Mouse (Mus musculus): ENCODE results near the gene Prom1. TPM values are rescaled to one million over a fixed set of nuclear protein-coding genes. Genes with fewer than 3 reads are reported as not detected.

The Prom1 gene
- polyA plus RNA-seq, 2 experiments = 4.1 to 11.5 TPM

- no peak for ATAC-seq (ENCODE audit: insufficient read depth)
Observed at GRCm38 (mm10) chr5:43982896-43983295, 118.9 kb downstream of the Prom1 start.

DNA sequence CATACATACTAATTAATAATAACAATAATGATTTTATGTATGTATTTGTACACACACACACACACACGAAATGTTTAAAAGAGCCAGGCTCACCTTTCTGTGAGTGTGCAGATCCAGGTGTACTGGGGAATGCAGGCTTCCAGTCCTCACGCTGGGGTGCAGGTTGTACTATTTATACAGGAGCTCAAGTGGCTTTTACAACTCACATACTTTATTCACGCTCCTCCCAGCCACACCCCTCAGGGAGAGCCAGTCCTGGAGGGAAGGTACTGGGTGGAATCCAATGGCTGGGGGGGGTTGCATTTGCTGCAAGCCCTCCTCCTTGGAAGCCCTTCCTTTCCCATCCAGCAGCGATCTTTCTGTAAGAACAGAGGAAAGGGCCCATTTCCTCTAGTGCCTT, 120.2 kb downstream of the Prom1 start, which contains the start of gene Fgfbp1:
TSS of gene Fgfbp1 (minus strand) at position 160 of the 400 bp plus-strand sequence.
- H3K9ac ChIP-seq (replicated peaks) = no peak within 1 kb of the TSS
- no peak within 1 kb of the TSS for H3K27ac ChIP-seq
- no peak within 1 kb of the TSS for H3K4me2 ChIP-seq (ENCODE audit: low read depth)
- no peak within 1 kb of the TSS for H3K4me3 ChIP-seq (ENCODE audit: insufficient read depth in 1 of 2, low read depth in 2 of 2, low read length in 2 of 2)
- ATAC-seq (ENCODE audit: insufficient read depth) (no peak), DNase-seq (ENCODE audit: low read depth in 3 of 3, low spot score in 3 of 3) (no peak)
- no peaks in the 10 kb centered on the region for H3K9me3 ChIP-seq (ENCODE audit: control insufficient read depth, low read length)
- no peaks in the 10 kb centered on the region for H3K36me3 ChIP-seq (replicated peaks; ENCODE audit: control insufficient read depth, insufficient read depth, low read depth)
- TF ChIP-seq EP300 (IDR thresholded peaks at IDR 0.05; ENCODE audit: low read depth) (no peak), CTCF (IDR thresholded peaks at IDR 0.05; ENCODE audit: low read depth) (no peak)
- H3K4me1 ChIP-seq (replicated peaks; ENCODE audit: control insufficient read depth in 2 of 2, insufficient read depth in 2 of 2, low read length in 1 of 2) = no peaks in the 10 kb centered on the region
- 32% methylated on average over 4 of the region's 4 CpGs for WGBS (ENCODE audit: insufficient replicate concordance)
- H3K27me3 ChIP-seq (ENCODE audit: control insufficient read depth, insufficient read depth, low read length) = no peaks in the 10 kb centered on the region

More at GRCm38 (mm10) chr5:43982896-43983295, 118.9 kb downstream of the Prom1 start:
- Histone ChIP-seq H3K27ac (no peak overlapping the region), H3K9ac (replicated peaks) (no peak overlapping the region), H3K4me3 (ENCODE audit: insufficient read depth in 1 of 2, low read depth in 2 of 2, low read length in 2 of 2) (no peak overlapping the region), H3K4me1 (replicated peaks; ENCODE audit: control insufficient read depth in 2 of 2, insufficient read depth in 2 of 2, low read length in 1 of 2) (no peaks in the 10 kb centered on the region), H3K27me3 (ENCODE audit: control insufficient read depth, insufficient read depth, low read length) (no peaks in the 10 kb centered on the region), H3K36me3 (replicated peaks; ENCODE audit: control insufficient read depth, insufficient read depth, low read depth) (no peaks in the 10 kb centered on the region), H3K9me3 (ENCODE audit: control insufficient read depth, low read length) (no peaks in the 10 kb centered on the region), H3K4me2 (ENCODE audit: low read depth) (no peak overlapping the region)
- TF ChIP-seq EP300 (IDR thresholded peaks at IDR 0.05; ENCODE audit: low read depth) = no peak
- no peak for TF ChIP-seq CTCF (IDR thresholded peaks at IDR 0.05; ENCODE audit: low read depth)
- DNase-seq (ENCODE audit: low read depth in 3 of 3, low spot score in 3 of 3) = no peak
- 43% methylated on average over 1 of the region's 1 CpGs for WGBS (ENCODE audit: insufficient replicate concordance)

GRCm38 (mm10) chr5:43980397-43980796, 121.4 kb downstream of the Prom1 start:
- TF ChIP-seq CTCF (IDR thresholded peaks at IDR 0.05; ENCODE audit: low read depth) (no peak), EP300 (IDR thresholded peaks at IDR 0.05; ENCODE audit: low read depth) (no peak)
- Histone ChIP-seq H3K4me2 (ENCODE audit: low read depth) (no peak overlapping the region), H3K9ac (replicated peaks) (no peak overlapping the region), H3K4me1 (replicated peaks; ENCODE audit: control insufficient read depth in 2 of 2, insufficient read depth in 2 of 2, low read length in 1 of 2) (no peaks in the 10 kb centered on the region), H3K27ac (no peak overlapping the region), H3K27me3 (ENCODE audit: control insufficient read depth, insufficient read depth, low read length) (no peaks in the 10 kb centered on the region), H3K36me3 (replicated peaks; ENCODE audit: control insufficient read depth, insufficient read depth, low read depth) (no peaks in the 10 kb centered on the region), H3K9me3 (ENCODE audit: control insufficient read depth, low read length) (no peaks in the 10 kb centered on the region), H3K4me3 (ENCODE audit: insufficient read depth in 1 of 2, low read depth in 2 of 2, low read length in 2 of 2) (no peak overlapping the region)
- ATAC-seq (ENCODE audit: insufficient read depth) (no peak), DNase-seq (ENCODE audit: low read depth in 3 of 3, low spot score in 3 of 3) (no peak)
- WGBS (ENCODE audit: insufficient replicate concordance) = 55% methylated on average over 2 of the region's 2 CpGs

GRCm38 (mm10) chr5:43976821-43977561, 124.8 kb downstream of the Prom1 start:
- Histone ChIP-seq H3K9ac (replicated peaks) (no peak overlapping the region), H3K9me3 (ENCODE audit: control insufficient read depth, low read length) (no peaks in the 10 kb centered on the region), H3K4me3 (ENCODE audit: insufficient read depth in 1 of 2, low read depth in 2 of 2, low read length in 2 of 2) (no peak overlapping the region), H3K4me2 (ENCODE audit: low read depth) (no peak overlapping the region), H3K27ac (no peak overlapping the region), H3K36me3 (replicated peaks; ENCODE audit: control insufficient read depth, insufficient read depth, low read depth) (no peaks in the 10 kb centered on the region), H3K4me1 (replicated peaks; ENCODE audit: control insufficient read depth in 2 of 2, insufficient read depth in 2 of 2, low read length in 1 of 2) (no peaks in the 10 kb centered on the region), H3K27me3 (ENCODE audit: control insufficient read depth, insufficient read depth, low read length) (no peaks in the 10 kb centered on the region)
- 59% methylated on average over 1 of the region's 1 CpGs for WGBS (ENCODE audit: insufficient replicate concordance)
- no peak for ATAC-seq (ENCODE audit: insufficient read depth)
- no peak for DNase-seq (ENCODE audit: low read depth in 3 of 3, low spot score in 3 of 3)
- TF ChIP-seq CTCF (IDR thresholded peaks at IDR 0.05; ENCODE audit: low read depth) (no peak), EP300 (IDR thresholded peaks at IDR 0.05; ENCODE audit: low read depth) (no peak)

- no peak overlapping the region for H3K9ac ChIP-seq (replicated peaks)
- H3K4me1 ChIP-seq (replicated peaks; ENCODE audit: control insufficient read depth in 2 of 2, insufficient read depth in 2 of 2, low read length in 1 of 2) = no peaks in the 10 kb centered on the region
- H3K4me2 ChIP-seq (ENCODE audit: low read depth) = no peak overlapping the region
- no peak overlapping the region for H3K27ac ChIP-seq
- DNase-seq (ENCODE audit: low read depth in 3 of 3, low spot score in 3 of 3) (no peak), ATAC-seq (ENCODE audit: insufficient read depth) (no peak)
- H3K36me3 ChIP-seq (replicated peaks; ENCODE audit: control insufficient read depth, insufficient read depth, low read depth) = no peaks in the 10 kb centered on the region
- no peak overlapping the region for H3K4me3 ChIP-seq (ENCODE audit: insufficient read depth in 1 of 2, low read depth in 2 of 2, low read length in 2 of 2)
- no peaks in the 10 kb centered on the region for H3K9me3 ChIP-seq (ENCODE audit: control insufficient read depth, low read length)
- H3K27me3 ChIP-seq (ENCODE audit: control insufficient read depth, insufficient read depth, low read length) = no peaks in the 10 kb centered on the region
- 51% methylated on average over 6 of the region's 6 CpGs for WGBS (ENCODE audit: insufficient replicate concordance)
- TF ChIP-seq CTCF (IDR thresholded peaks at IDR 0.05; ENCODE audit: low read depth) (no peak), EP300 (IDR thresholded peaks at IDR 0.05; ENCODE audit: low read depth) (no peak)
Observed at GRCm38 (mm10) chr5:43974166-43974565, 127.7 kb downstream of the Prom1 start.

Data from liver, embryonic 14.5 days (tissue).